Mouse (Mus musculus) brain, embryonic 14.5 days (tissue): Measurements from ENCODE around the gene Fmo2. TPM values are rescaled to one million over a fixed set of nuclear protein-coding genes. Genes with fewer than 3 reads are reported as not detected.
A peak's percentile ranks its signal among the peaks of the same experiment; 100 is the strongest.

Experiments used
- DNase-seq: peaks from one replicate; pipeline ENCODE4 v3.0.0-alpha.2; 2011; ENCODE audit warnings: low read depth
- CTCF ChIP-seq: fragments of 200-500 bp; IDR thresholded peaks from 2 replicates; pipeline ENCODE4 v1.5.1; 2012; ENCODE audit warnings: inconsistent platforms, mild to moderate bottlenecking, moderate library complexity, borderline replicate concordance; ENCODE audit not compliant: insufficient read depth, insufficient read length; ENCODE audit errors: extremely low read depth
- POLR2A ChIP-seq: fragments of 200-500 bp; IDR thresholded peaks from 2 replicates; pipeline ENCODE4 v1.6.1; 2012; ENCODE audit warnings: mild to moderate bottlenecking, inconsistent platforms, borderline replicate concordance; ENCODE audit not compliant: poor library complexity, insufficient read depth, insufficient read length, severe bottlenecking; ENCODE audit errors: extremely low read depth
- polyA plus RNA-seq: library from polyadenylated mRNA; depleted of rRNA; stranded (reverse); fragments of >200 nt; gene quantifications from 2 replicates; pipeline ENCODE4 v1.2.3, GENCODE M21; 2012; rRNA removed

The Fmo2 gene
- polyA plus RNA-seq, 1 experiment, result 0.34 TPM

DNA sequence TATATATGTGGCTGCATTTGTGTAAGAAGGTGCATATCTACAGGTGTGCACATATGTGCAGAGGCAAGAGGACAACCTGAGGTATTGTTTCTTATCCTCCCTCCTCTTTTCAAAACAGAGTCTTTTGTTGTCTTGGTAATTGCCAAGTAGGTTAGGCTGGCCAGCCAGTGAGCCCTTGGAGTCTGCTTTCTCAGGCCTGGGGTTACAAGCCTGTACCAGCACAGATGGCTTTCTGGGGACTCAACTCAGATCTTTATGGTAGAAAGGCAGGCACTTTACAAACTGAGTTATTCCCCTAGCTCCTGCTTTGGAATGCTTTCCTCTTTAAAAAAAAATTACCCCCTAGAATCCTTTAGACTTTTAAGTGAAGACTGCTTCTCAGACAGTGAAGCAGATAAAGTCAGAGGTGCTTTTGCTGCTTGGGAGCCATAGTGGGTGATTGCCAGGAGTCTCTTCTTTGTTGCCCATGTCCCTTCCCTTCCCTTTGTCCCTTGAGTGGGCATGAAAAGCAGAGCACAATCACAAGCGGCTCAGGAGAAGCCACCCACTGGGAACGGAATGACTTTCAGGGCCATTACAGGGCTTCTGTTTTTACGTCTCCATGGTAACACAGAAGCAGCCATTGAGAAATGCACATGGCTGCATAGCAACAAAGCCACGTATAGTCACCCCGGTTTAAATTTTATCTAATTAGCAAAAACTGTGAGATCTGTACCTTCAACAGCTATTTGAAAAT, 66.5 kb downstream of the Fmo2 start:
- peak; percentile 90 for DNase-seq
- TF ChIP-seq POLR2A (no peak), CTCF (no peak)

Other genes with a start within 250 kb of the Fmo2 start
- 0.19 TPM in 1 of 2 replicates, not detected in the other for gene Myocos, start 240.5 kb downstream of the Fmo2 start, polyA plus RNA-seq
- 31.1 and 73.6 TPM in 2 replicates for gene Prrc2c, start 158.2 kb downstream of the Fmo2 start, polyA plus RNA-seq
- 0.55 and 0.79 TPM in 2 replicates for gene Fmo4, start 84.8 kb downstream of the Fmo2 start, polyA plus RNA-seq
- 25.5 and 38.2 TPM in 2 replicates for gene Fmo1, start 32.1 kb downstream of the Fmo2 start, polyA plus RNA-seq
- not detected in 2 replicates for gene Fmo6, start 38.8 kb upstream of the Fmo2 start, polyA plus RNA-seq
- not detected in 2 replicates for gene Fmo3, start 85.8 kb upstream of the Fmo2 start, polyA plus RNA-seq
- not detected in 2 replicates for gene Mroh9, start 186.9 kb upstream of the Fmo2 start, polyA plus RNA-seq